Comparison of ENCODE assay signal across 9 mouse cellular contexts in the genomic region with DNA sequence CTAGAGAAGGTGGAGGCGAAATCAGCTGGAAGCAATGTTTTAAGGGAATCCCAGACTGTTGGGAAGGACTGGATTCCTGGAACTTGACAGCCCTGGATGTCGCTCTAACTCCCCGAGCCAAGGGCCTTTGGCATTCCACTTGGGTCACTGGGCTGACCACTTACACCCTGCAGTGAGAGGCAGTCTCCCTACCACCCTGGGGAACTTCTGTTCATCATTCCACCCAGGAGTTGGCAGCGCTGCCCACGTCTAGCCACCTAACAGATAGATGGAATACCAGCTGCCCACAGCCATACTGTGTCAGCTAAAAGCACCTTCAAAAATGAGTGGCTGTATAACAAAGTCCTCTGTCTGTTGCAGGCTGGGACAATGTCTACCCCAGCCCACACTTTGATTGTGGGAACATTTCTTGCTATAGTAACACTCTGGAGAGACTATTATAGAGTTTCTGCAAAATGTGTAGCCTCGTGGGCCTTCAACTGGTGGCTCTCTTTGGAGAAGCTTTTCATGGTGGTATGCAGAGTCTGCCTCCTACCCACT. TPM values are rescaled to one million over a fixed set of nuclear protein-coding genes. Genes with fewer than 3 reads are reported as not detected.
DNase-seq lines count a peak whose midpoint lies in the region.
"Had no signal": no experiment of that assay in that cellular context is flagged by ENCODE, and none has a peak within 500 bp of the region (broad histone marks: within the 10 kb centered on the region; RNA-seq: fewer than 3 reads in every experiment).

No protein-coding gene starts in this region.

- DNase-seq in gastrocnemius, postnatal 10 days, result peak; percentile 29
- no peak for DNase-seq in gastrocnemius, postnatal 4 days (ENCODE audit: low spot score in 2 of 2)
- DNase-seq in lung, postnatal 10 days, result peak; percentile 62
- no peak for DNase-seq in lung, adult 18-20 months
- DNase-seq in Muller cell, postnatal 12 days (ENCODE audit: inconsistent ontology term), result peak; percentile 95
- peak; percentile 32 to 47 for DNase-seq in cerebellum, postnatal 25 days
- no peak for DNase-seq in ovary, postnatal 14 days (ENCODE audit: low spot score)
- DNase-seq: adrenal gland, adult 2 months had no signal

RNA-seq across cellular contexts. Expression of a gene that starts 43.3 kb away (rescaled TPM):
- total RNA-seq in gastrocnemius, postnatal 10 days (2021), result not detected
- not detected for total RNA-seq in gastrocnemius, postnatal 4 days (2021)
- total RNA-seq: adrenal gland, adult 2 months; left cerebral cortex, adult 2 months had no signal

Comparison
In these comparisons a context has a peak if more than half of its experiments do, and no peak if none do; other contexts are left out.
1. DNase-seq: peak in gastrocnemius, postnatal 10 days (single experiment), lung, postnatal 10 days (single experiment), Muller cell, postnatal 12 days (single experiment) and cerebellum, postnatal 25 days (2 of 2); none in gastrocnemius, postnatal 4 days (0 of 2), lung, adult 18-20 months (0 of 2) and ovary, postnatal 14 days (single experiment).